Mouse (Mus musculus) CH12.LX (cell line): ENCODE results near the gene Spag7.

Experiments
- BHLHE40 ChIP-seq: IDR thresholded peaks from 2 replicates; pipeline ENCODE4 v1.6.1; 2011; ENCODE audit warnings: mild to moderate bottlenecking, low read depth, low read length, improper control_type of control experiment
- CHD1 ChIP-seq: IDR thresholded peaks from 2 replicates; pipeline ENCODE4 v1.6.1; 2012; ENCODE audit warnings: low read depth, low read length, improper control_type of control experiment, inconsistent platforms
- CTCF ChIP-seq, 2 experiments: IDR thresholded peaks in 1 of 2; conservative IDR thresholded peaks in 1 of 2; 2 replicates each; pipeline ENCODE4 v1.5.1; 2011 to 2012; ENCODE audit warnings: low read depth in 2 of 2, low read length in 2 of 2, improper control_type of control experiment in 1 of 2, inconsistent platforms in 1 of 2, mild to moderate bottlenecking in 1 of 2, moderate library complexity in 1 of 2
- EP300 ChIP-seq: IDR thresholded peaks from 2 replicates; pipeline ENCODE4 v1.6.1; 2011; ENCODE audit warnings: low read length, improper control_type of control experiment
- NRF1 ChIP-seq: IDR thresholded peaks from 2 replicates; pipeline ENCODE4 v1.6.1; 2014; ENCODE audit warnings: low read depth, mild to moderate bottlenecking, inconsistent platforms, low read length, improper control_type of control experiment, moderate library complexity
- POLR2A ChIP-seq: IDR thresholded peaks from 2 replicates; pipeline ENCODE4 v1.6.1; 2011; ENCODE audit warnings: low read depth, mild to moderate bottlenecking, improper control_type of control experiment, low read length

DNA sequence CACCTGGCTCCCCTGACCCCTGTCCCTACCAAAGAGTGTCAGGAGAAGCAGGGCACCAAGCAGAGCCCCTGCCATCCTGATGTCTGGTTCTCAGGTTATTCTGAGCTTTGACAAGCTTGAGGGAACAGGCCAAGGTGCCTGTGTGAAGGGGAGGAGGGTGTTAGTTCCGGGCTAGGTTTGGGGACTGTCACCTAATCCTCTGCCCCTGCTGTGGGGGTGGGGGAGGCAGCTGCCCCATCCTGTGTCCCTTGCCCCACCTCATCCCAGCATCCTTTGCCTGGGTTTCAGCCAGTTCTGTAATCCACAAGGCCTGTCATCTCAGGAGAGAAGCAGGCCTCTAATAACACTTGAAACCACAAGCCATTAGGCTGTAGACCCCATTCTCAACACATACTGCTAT is 50.1 kb downstream of the Spag7 start, which contains the start of gene Chrne:
- TF ChIP-seq BHLHE40: no peak
- TF ChIP-seq EP300: no peak
- TF ChIP-seq CTCF (conservative IDR thresholded peaks at IDR 0.05 in 1 of 2, IDR thresholded peaks at IDR 0.05 in 1 of 2; ENCODE audit: low read depth in 2 of 2, low read length in 2 of 2): no peak
- TF ChIP-seq POLR2A: no peak
- no peak for TF ChIP-seq CHD1
- no peak for TF ChIP-seq NRF1
